Mouse (Mus musculus) MEL (cell line): Measurements from ENCODE around the gene Tab1.

Experiments
- CTCF ChIP-seq, 3 experiments: IDR thresholded peaks in 2 of 3; conservative IDR thresholded peaks in 1 of 3; 2 replicates each; pipeline ENCODE4 v1.5.1; 2011 to 2012; ENCODE audit warnings: low read length in 3 of 3, low read depth in 2 of 3, mild to moderate bottlenecking in 2 of 3, improper control_type of control experiment in 1 of 3, inconsistent platforms in 1 of 3, mixed read lengths in 1 of 3, moderate library complexity in 1 of 3; ENCODE audit not compliant: control insufficient read depth in 1 of 3, insufficient read depth in 1 of 3, poor library complexity in 1 of 3, severe bottlenecking in 1 of 3
- E2F4 ChIP-seq: IDR thresholded peaks from 2 replicates; pipeline ENCODE4 v1.6.1; 2011; ENCODE audit warnings: low read depth, low read length, improper control_type of control experiment, borderline replicate concordance
- ELF1 ChIP-seq: IDR thresholded peaks from 2 replicates; pipeline ENCODE4 v1.6.1; 2014; ENCODE audit warnings: low read depth, mild to moderate bottlenecking, inconsistent platforms, low read length, improper control_type of control experiment, moderate library complexity
- EP300 ChIP-seq, 2 experiments: IDR thresholded peaks; 2 replicates each; pipeline ENCODE4 v1.6.1; 2011; ENCODE audit warnings: improper control_type of control experiment in 2 of 2, low read length in 2 of 2, low read depth in 1 of 2, mild to moderate bottlenecking in 1 of 2
- GABPA ChIP-seq: IDR thresholded peaks from 2 replicates; pipeline ENCODE4 v1.6.1; 2012; ENCODE audit warnings: low read depth, mild to moderate bottlenecking, inconsistent platforms, low read length, improper control_type of control experiment, moderate library complexity
- GATA1 ChIP-seq: IDR thresholded peaks from 2 replicates; pipeline ENCODE4 v1.6.1; 2011; ENCODE audit warnings: low read depth, low read length, improper control_type of control experiment
- NELFE ChIP-seq: IDR thresholded peaks from 2 replicates; pipeline ENCODE4 v1.6.1; 2011; ENCODE audit warnings: low read depth, low read length, improper control_type of control experiment
- POLR2A ChIP-seq, 2 experiments: IDR thresholded peaks; 2 replicates each; pipeline ENCODE4 v1.6.1; 2011 to 2012; ENCODE audit warnings: low read length in 2 of 2, mild to moderate bottlenecking in 2 of 2, control low read depth in 1 of 2, improper control_type of control experiment in 1 of 2, low read depth in 1 of 2, moderate library complexity in 1 of 2; ENCODE audit not compliant: control insufficient read depth in 1 of 2, insufficient read depth in 1 of 2, poor library complexity in 1 of 2
- POLR2AphosphoS2 ChIP-seq: IDR thresholded peaks from 2 replicates; pipeline ENCODE4 v1.6.1; 2011; ENCODE audit warnings: low read length, improper control_type of control experiment
- RAD21 ChIP-seq: IDR thresholded peaks from 2 replicates; pipeline ENCODE4 v1.6.1; 2011; ENCODE audit warnings: mild to moderate bottlenecking, low read depth, low read length, improper control_type of control experiment
- RCOR1 ChIP-seq: IDR thresholded peaks from 2 replicates; pipeline ENCODE4 v1.6.1; 2012; ENCODE audit warnings: low read depth, mild to moderate bottlenecking, inconsistent platforms, low read length, improper control_type of control experiment
- USF2 ChIP-seq, 2 experiments: IDR thresholded peaks; 2 replicates each; pipeline ENCODE4 v1.6.1; 2011 to 2012; ENCODE audit warnings: improper control_type of control experiment in 2 of 2, low read length in 2 of 2, borderline replicate concordance in 1 of 2, inconsistent platforms in 1 of 2, low read depth in 1 of 2, mild to moderate bottlenecking in 1 of 2; ENCODE audit not compliant: insufficient read depth in 1 of 2
- ZKSCAN1 ChIP-seq: IDR thresholded peaks from 2 replicates; pipeline ENCODE4 v1.6.1; 2012; ENCODE audit warnings: low read depth, mild to moderate bottlenecking, inconsistent platforms, low read length, improper control_type of control experiment, moderate library complexity
- ZNF384 ChIP-seq: IDR thresholded peaks from 2 replicates; pipeline ENCODE4 v1.6.1; 2012; ENCODE audit warnings: low read depth, mild to moderate bottlenecking, inconsistent platforms, low read length, improper control_type of control experiment

- no peak for TF ChIP-seq EP300 (IDR thresholded peaks at IDR 0.05; ENCODE audit: low read depth in 1 of 2, low read length in 2 of 2)
- TF ChIP-seq GATA1, result no peak
- TF ChIP-seq CTCF (IDR thresholded peaks at IDR 0.05 in 2 of 3, conservative IDR thresholded peaks at IDR 0.05 in 1 of 3; ENCODE audit: control insufficient read depth in 1 of 3, insufficient read depth in 1 of 3, low read depth in 2 of 3, low read length in 3 of 3, poor library complexity in 1 of 3, severe bottlenecking in 1 of 3), result no peak
- TF ChIP-seq POLR2A (IDR thresholded peaks at IDR 0.05; ENCODE audit: control insufficient read depth in 1 of 2, insufficient read depth in 1 of 2, low read depth in 1 of 2, low read length in 2 of 2, poor library complexity in 1 of 2), result no peak
- no peak for TF ChIP-seq GABPA
- TF ChIP-seq ELF1, result no peak
- no peak for TF ChIP-seq E2F4
- TF ChIP-seq POLR2AphosphoS2, result no peak
- no peak for TF ChIP-seq NELFE
- no peak for TF ChIP-seq ZNF384
- no peak for TF ChIP-seq USF2 (IDR thresholded peaks at IDR 0.05; ENCODE audit: borderline replicate concordance in 1 of 2, insufficient read depth in 1 of 2, low read depth in 1 of 2, low read length in 2 of 2)
- no peak for TF ChIP-seq RCOR1
- TF ChIP-seq RAD21, result no peak
- no peak for TF ChIP-seq ZKSCAN1
Measured at GRCm38 (mm10) chr15:80094201-80094600, 38.7 kb upstream of the Tab1 start.
